Mouse (Mus musculus): ENCODE data around the gene Adgra1.

- TF ChIP-seq GATA1 (IDR thresholded peaks at IDR 0.05; ENCODE audit: low read length) (no peak), TAL1 (IDR thresholded peaks at IDR 0.05; ENCODE audit: low read length) (no peak)
These were observed 8.4 kb downstream of the Adgra1 start for GRCm38 (mm10) chr7:139842397-139842796.

Measured in erythroblast, embryonic 14.5 days (primary cell).